Mouse (Mus musculus) ES-E14 (cell line): ENCODE measurements around the gene Slc1a5.

ENCODE experiments used
- CHD2 ChIP-seq: IDR thresholded peaks from 2 replicates; pipeline ENCODE4 v1.6.1; 2014; ENCODE audit warnings: mild to moderate bottlenecking, low read depth, low read length, inconsistent platforms
- MAFK ChIP-seq: IDR thresholded peaks from 2 replicates; pipeline ENCODE4 v1.6.1; 2014; ENCODE audit warnings: mild to moderate bottlenecking, low read depth, low read length, inconsistent platforms; ENCODE audit not compliant: insufficient read depth
- ZNF384 ChIP-seq: IDR thresholded peaks from 2 replicates; pipeline ENCODE4 v1.6.1; 2012; ENCODE audit warnings: low read depth, low read length, inconsistent platforms

GRCm38 (mm10) chr7:16819794-16820193 lies 38.7 kb downstream of the Slc1a5 start:
- TF ChIP-seq ZNF384: no peak
- TF ChIP-seq CHD2: no peak
- TF ChIP-seq MAFK: no peak
